Mouse (Mus musculus) intestine, embryonic 14.5 days (tissue): ENCODE measurements at regions not wholly inside any gene's neighbourhood (a gene's known extent, or its start where the extent isn't known, plus 50 kb on each side); places are given as distances from the start of the nearest gene placed in this dataset.

ENCODE experiments used
- ATAC-seq: fragments of 200-750 bp; cut with Nextera tagmentation; replicated peaks from 2 replicates; pipeline ENCODE4 v1.8.0; 2017; ENCODE audit warnings: low read depth, moderate number of reproducible peaks, moderate TSS enrichment, moderate library complexity; ENCODE audit not compliant: low FRiP score, low TSS enrichment
- DNase-seq: peaks from one replicate; pipeline ENCODE4 v3.0.0-alpha.2; 2018; ENCODE audit warnings: low spot score
- H3K27ac ChIP-seq: fragments of 300-500 bp; sonication (generic); 2 replicates; pipeline ENCODE4 v1.5.1; 2014; ENCODE audit warnings: low read depth, mild to moderate bottlenecking, control low read depth
- H3K27me3 ChIP-seq: fragments of 300-500 bp; sonication (generic); replicated peaks from 2 replicates; pipeline ENCODE4 v1.6.1; 2014; ENCODE audit warnings: low read length, control low read depth; ENCODE audit not compliant: control insufficient read depth, insufficient read depth
- H3K36me3 ChIP-seq: fragments of 300-500 bp; sonication (generic); 2 replicates; pipeline ENCODE4 v1.6.1; 2014; ENCODE audit warnings: low read length, control low read depth; ENCODE audit not compliant: control insufficient read depth, insufficient read depth
- H3K4me1 ChIP-seq: fragments of 300-500 bp; sonication (generic); replicated peaks from 2 replicates; pipeline ENCODE4 v1.6.1; 2014; ENCODE audit warnings: low read length, control low read depth, mixed read lengths; ENCODE audit not compliant: control insufficient read depth, insufficient read depth
- H3K4me2 ChIP-seq: fragments of 300-500 bp; sonication (generic); 2 replicates; pipeline ENCODE4 v1.6.1; 2014; ENCODE audit warnings: low read length
- H3K4me3 ChIP-seq: fragments of 300-500 bp; sonication (generic); 2 replicates; pipeline ENCODE4 v1.5.1; 2014; ENCODE audit warnings: low read depth, low read length, control low read depth, mixed read lengths
- H3K9ac ChIP-seq: fragments of 300-500 bp; sonication (generic); 2 replicates; pipeline ENCODE4 v1.6.1; 2014; ENCODE audit warnings: mild to moderate bottlenecking, low read length
- H3K9me3 ChIP-seq: fragments of 300-500 bp; sonication (generic); 2 replicates; pipeline ENCODE4 v1.6.1; 2016; ENCODE audit warnings: low read length, control low read depth; ENCODE audit not compliant: control insufficient read depth
- WGBS: fragments of 180-500 bp; shearing (Covaris S2); extraction: QIAGEN DNeasy Blood & Tissue Kit; methylation state at CpG from one replicate; pipeline ENCODE4 v1.1.7; 2014; 5-methylcytosine and 5-hydroxymethylcytosine counted together

DNA sequence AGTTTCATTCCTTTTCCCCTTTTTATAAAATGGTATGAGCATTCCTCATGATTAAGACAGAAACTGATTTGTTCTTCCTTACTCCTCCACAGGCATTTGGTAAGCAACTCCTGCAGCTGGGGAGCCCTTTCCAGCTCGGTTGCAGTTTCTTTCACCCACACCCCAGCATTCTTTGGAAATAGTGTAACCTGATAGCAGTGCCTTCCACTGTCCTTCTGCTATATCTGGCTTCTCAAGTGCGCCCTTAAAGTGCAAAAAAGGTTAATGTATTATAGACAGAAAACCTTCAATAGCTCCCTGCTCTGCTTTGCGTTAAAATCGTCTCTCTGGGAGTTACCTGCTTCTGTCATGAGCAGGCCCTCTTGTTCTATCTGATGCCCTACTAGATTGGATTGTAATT is 278.0 kb downstream of the Epha7 start:
- DNase-seq, result no peak
- Histone ChIP-seq H3K4me2 (no peak overlapping the region), H3K27me3 (no peaks in the 10 kb centered on the region), H3K27ac (no peak overlapping the region), H3K9ac (no peak overlapping the region), H3K4me3 (no peak overlapping the region), H3K4me1 (no peaks in the 10 kb centered on the region), H3K36me3 (no peaks in the 10 kb centered on the region), H3K9me3 (no peaks in the 10 kb centered on the region)
- no peak for ATAC-seq
- WGBS, result 12% methylated on average over 4 of the region's 4 CpGs

DNA sequence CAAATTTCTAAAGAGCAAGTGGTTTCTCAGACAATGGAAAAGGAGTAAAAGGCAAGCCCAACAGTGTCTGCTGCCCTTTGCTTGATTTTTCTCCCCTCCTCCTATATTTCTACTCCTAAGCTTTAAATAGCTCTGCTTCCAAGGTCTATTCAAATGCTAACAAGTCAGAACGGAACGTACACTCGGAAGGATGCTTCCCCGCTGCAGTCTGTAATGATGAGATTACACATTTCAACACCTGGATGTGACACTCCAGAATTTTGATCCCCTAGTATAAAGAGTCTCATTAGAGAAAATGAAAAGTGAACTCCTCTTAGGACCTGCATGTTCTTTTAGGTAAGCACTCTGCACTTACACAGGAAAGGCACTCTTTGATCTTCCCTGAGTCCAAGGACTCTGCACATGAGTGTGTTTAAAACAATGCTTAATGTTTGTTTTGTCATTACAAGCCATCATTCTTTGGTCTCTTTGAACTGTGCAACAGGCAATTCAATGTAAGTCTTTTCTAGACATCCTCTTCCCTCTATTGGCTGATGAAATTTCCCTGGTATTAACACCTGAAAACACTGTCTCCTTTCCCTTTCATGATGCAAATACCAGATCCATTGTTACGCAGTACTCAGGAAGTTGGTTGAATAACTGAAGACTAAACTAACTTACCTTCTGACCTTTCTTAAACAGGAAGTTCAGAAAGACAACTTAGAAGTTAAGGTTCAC is 278.7 kb downstream of the Epha7 start:
- H3K27me3 ChIP-seq, result no peaks in the 10 kb centered on the region
- no peak overlapping the region for H3K4me3 ChIP-seq
- no peaks in the 10 kb centered on the region for H3K36me3 ChIP-seq
- no peak for ATAC-seq
- H3K4me1 ChIP-seq, result no peaks in the 10 kb centered on the region
- H3K27ac ChIP-seq, result no peak overlapping the region
- no peak for DNase-seq
- 52% methylated on average over 5 of the region's 5 CpGs for WGBS
- H3K9me3 ChIP-seq, result no peaks in the 10 kb centered on the region
- H3K9ac ChIP-seq, result no peak overlapping the region
- no peak overlapping the region for H3K4me2 ChIP-seq

- H3K9ac ChIP-seq, result no peak overlapping the region
- H3K4me3 ChIP-seq, result no peak overlapping the region
- H3K4me1 ChIP-seq, result no peaks in the 10 kb centered on the region
- no peaks in the 10 kb centered on the region for H3K36me3 ChIP-seq
- H3K9me3 ChIP-seq, result no peaks in the 10 kb centered on the region
- H3K27ac ChIP-seq, result no peak overlapping the region
- no peak for DNase-seq
- H3K27me3 ChIP-seq, result no peaks in the 10 kb centered on the region
- WGBS, result 76% methylated on average over 2 of the region's 2 CpGs
- no peak for ATAC-seq
- H3K4me2 ChIP-seq, result no peak overlapping the region
Observed at GRCm38 (mm10) chr4:29102373-29102772, 289.4 kb downstream of the Epha7 start.

DNA sequence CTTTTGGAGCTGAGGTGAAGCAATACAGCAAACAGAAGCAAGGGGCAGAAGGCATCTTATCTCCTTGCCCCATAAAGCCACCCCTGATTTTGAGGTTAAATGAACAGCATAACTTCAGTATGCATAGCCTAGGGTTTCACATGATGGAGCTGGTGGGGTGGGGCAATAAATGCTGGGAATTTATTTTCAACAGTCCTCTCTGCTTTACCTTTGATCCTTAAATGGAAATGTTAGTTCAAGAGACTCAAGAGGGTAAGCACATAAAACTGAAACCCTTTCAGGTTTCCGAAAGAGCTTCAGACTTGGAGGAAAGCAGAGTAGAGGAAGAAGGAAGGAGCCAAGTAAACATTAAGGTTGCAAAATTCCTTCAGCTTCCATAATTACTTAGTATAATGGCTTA is 290.5 kb downstream of the Epha7 start:
- no peak overlapping the region for H3K9ac ChIP-seq
- DNase-seq (no peak), ATAC-seq (no peak)
- no peaks in the 10 kb centered on the region for H3K36me3 ChIP-seq
- H3K27me3 ChIP-seq, result no peaks in the 10 kb centered on the region
- H3K9me3 ChIP-seq, result no peaks in the 10 kb centered on the region
- no peak overlapping the region for H3K27ac ChIP-seq
- WGBS, result 46% methylated on average over 1 of the region's 1 CpGs
- H3K4me1 ChIP-seq, result no peaks in the 10 kb centered on the region
- no peak overlapping the region for H3K4me2 ChIP-seq
- H3K4me3 ChIP-seq, result no peak overlapping the region

- H3K9me3 ChIP-seq, result no peaks in the 10 kb centered on the region
- 76% methylated on average over 2 of the region's 2 CpGs for WGBS
- H3K4me3 ChIP-seq, result no peak overlapping the region
- H3K4me1 ChIP-seq, result no peaks in the 10 kb centered on the region
- H3K27ac ChIP-seq, result no peak overlapping the region
- DNase-seq (no peak), ATAC-seq (no peak)
- no peaks in the 10 kb centered on the region for H3K27me3 ChIP-seq
- no peak overlapping the region for H3K4me2 ChIP-seq
- no peaks in the 10 kb centered on the region for H3K36me3 ChIP-seq
- no peak overlapping the region for H3K9ac ChIP-seq
Observed at GRCm38 (mm10) chr4:29112552-29112951, 299.6 kb downstream of the Epha7 start.

GRCm38 (mm10) chr4:29117025-29117424 is 304.1 kb downstream of the Epha7 start:
- H3K27ac ChIP-seq, result no peak overlapping the region
- H3K4me1 ChIP-seq, result peaks cover 6% of the 10 kb centered on the region; the same call in 1 of the 2 replicates
- no peaks in the 10 kb centered on the region for H3K9me3 ChIP-seq
- H3K27me3 ChIP-seq, result no peaks in the 10 kb centered on the region
- H3K4me3 ChIP-seq, result no peak overlapping the region
- H3K4me2 ChIP-seq, result no peak overlapping the region
- WGBS, result 85% methylated on average over 4 of the region's 4 CpGs
- no peaks in the 10 kb centered on the region for H3K36me3 ChIP-seq
- no peak overlapping the region for H3K9ac ChIP-seq
- DNase-seq (no peak), ATAC-seq (no peak)

GRCm38 (mm10) chr4:29117926-29118325 is 305.0 kb downstream of the Epha7 start:
- no peak overlapping the region; the same call in 1 of the 2 replicates for H3K27ac ChIP-seq
- peaks cover 6% of the 10 kb centered on the region; the same call in 1 of the 2 replicates for H3K4me1 ChIP-seq
- H3K9ac ChIP-seq, result no peak overlapping the region
- WGBS, result 48% methylated on average over 9 of the region's 9 CpGs
- ATAC-seq (no peak), DNase-seq (no peak)
- no peaks in the 10 kb centered on the region for H3K27me3 ChIP-seq
- no peaks in the 10 kb centered on the region for H3K36me3 ChIP-seq
- no peak overlapping the region for H3K4me2 ChIP-seq
- no peak overlapping the region for H3K4me3 ChIP-seq
- no peaks in the 10 kb centered on the region for H3K9me3 ChIP-seq

DNA sequence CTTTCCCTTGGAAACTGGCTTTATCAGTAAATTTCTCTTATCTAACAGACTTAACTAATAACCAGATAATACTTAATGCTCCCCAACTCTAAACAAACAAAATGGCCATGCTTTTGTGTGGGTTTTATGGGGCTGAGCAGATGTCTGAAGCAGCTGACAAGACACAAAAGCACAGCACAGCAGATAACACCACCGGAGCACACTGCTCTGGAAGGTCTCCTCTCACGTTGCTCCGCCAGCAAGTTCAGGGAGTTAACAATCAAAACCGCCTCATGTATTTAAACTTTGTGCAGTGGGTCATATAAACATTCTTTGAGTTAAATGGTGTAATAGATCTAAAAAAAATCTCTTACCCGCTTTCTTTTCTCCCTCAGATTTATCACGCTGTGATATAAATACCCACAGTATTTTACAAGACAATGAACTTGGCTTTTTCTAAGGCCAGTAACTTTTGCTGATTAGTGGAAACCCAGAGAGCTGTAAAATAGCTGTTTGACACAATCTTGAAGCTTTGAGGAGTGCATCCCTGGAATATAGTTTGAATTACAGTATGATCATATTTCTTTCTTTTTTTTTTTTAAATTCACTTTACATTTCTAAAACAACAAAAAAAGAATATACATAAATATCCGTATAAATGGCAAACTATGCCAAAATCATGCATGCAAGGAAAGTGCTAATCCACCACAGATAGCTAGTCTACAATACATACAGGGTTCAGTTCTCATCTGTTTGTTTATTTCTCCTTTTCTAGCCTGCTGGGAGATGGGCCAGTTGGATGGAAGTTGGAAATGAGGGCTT is 305.9 kb downstream of the Epha7 start:
- no peak for ATAC-seq
- no peak for DNase-seq
- Histone ChIP-seq H3K4me2 (no peak overlapping the region), H3K4me3 (no peak overlapping the region), H3K27me3 (no peaks in the 10 kb centered on the region), H3K27ac (no peak overlapping the region), H3K9ac (no peak overlapping the region), H3K36me3 (no peaks in the 10 kb centered on the region), H3K4me1 (peaks cover 6% of the 10 kb centered on the region; the same call in 1 of the 2 replicates), H3K9me3 (no peaks in the 10 kb centered on the region)
- 16% methylated on average over 7 of the region's 7 CpGs for WGBS
